Mouse (Mus musculus): Measurements from ENCODE around the gene Sema4d.

- TF ChIP-seq CTCF (IDR thresholded peaks at IDR 0.05; ENCODE audit: low read depth) (no peak), EP300 (IDR thresholded peaks at IDR 0.05; ENCODE audit: low read depth) (no peak)
These were observed 89.7 kb downstream of the Sema4d start for GRCm38 (mm10) chr13:51703893-51704292.

All from liver, postnatal 0 days (tissue).